14 mouse cellular contexts compared by ENCODE assay signal in the genomic region with DNA sequence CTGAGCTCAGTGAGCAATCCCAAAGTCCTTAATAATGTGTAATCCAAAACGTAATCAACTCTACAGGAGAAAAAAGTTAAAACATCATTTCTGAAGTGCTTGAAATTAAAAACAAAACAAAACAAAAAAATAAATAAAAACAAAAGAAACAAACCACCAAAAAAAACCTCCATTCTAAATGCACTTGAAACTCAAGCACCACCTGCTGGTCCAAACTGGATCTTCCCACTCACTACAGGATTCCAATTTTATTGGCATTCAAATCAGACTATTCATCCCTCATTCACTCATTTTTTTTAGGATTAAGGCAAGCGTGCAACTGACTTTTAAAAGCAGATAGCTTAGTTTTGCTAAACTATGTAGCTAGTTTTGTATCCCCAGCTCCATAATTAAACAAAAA.
DNase-seq lines count a peak whose midpoint lies in the region; ATAC-seq and TF ChIP-seq lines count a peak whose summit lies in the region.
"Had no signal": no experiment of that assay in that cellular context is flagged by ENCODE, and none has a peak within 500 bp of the region (broad histone marks: within the 10 kb centered on the region; RNA-seq: fewer than 3 reads in every experiment).

No protein-coding gene starts in this region.

- H3K4me3 ChIP-seq in forebrain, embryonic 14.5 days (ENCODE audit: low read depth, low read length) = no peak overlapping the region
- H3K4me3 ChIP-seq in forebrain, embryonic 11.5 days (ENCODE audit: low read depth, low read length) = no peak overlapping the region
- no peak overlapping the region for H3K4me3 ChIP-seq in MEL (ENCODE audit: control insufficient read depth in 1 of 2, insufficient read depth in 1 of 2, low read depth in 2 of 2, low read length in 2 of 2)
- H3K4me3 ChIP-seq in layer of hippocampus, adult 2 months = no peak overlapping the region
- H3K4me3 ChIP-seq: heart, embryonic 13.5 days; lung, embryonic 15.5 days; myocyte had no signal

- no peak overlapping the region for H3K9ac ChIP-seq in forebrain, embryonic 14.5 days (ENCODE audit: low read length)
- no peak overlapping the region for H3K9ac ChIP-seq in forebrain, embryonic 11.5 days (ENCODE audit: low read length)
- no peak overlapping the region for H3K9ac ChIP-seq in MEL (ENCODE audit: control insufficient read depth, low read depth, low read length, poor library complexity, severe bottlenecking)
- H3K9ac ChIP-seq: heart, embryonic 13.5 days; lung, embryonic 15.5 days had no signal

- peaks cover 3% of the 10 kb centered on the region for H3K4me1 ChIP-seq in forebrain, embryonic 14.5 days (ENCODE audit: control insufficient read depth, insufficient read depth, low read length)
- H3K4me1 ChIP-seq in forebrain, embryonic 11.5 days (replicated peaks; ENCODE audit: control insufficient read depth, insufficient read depth, low read length) = no peaks in the 10 kb centered on the region; the same call in 1 of the 2 replicates
- no peaks in the 10 kb centered on the region for H3K4me1 ChIP-seq in MEL (ENCODE audit: control insufficient read depth in 1 of 2, insufficient read depth in 2 of 2, low read length in 2 of 2)
- H3K4me1 ChIP-seq: heart, embryonic 13.5 days; lung, embryonic 15.5 days had no signal

- no peaks in the 10 kb centered on the region for H3K79me2 ChIP-seq in MEL (ENCODE audit: control insufficient read depth, insufficient read depth, low read length, poor library complexity)

- TF ChIP-seq EP300 in MEL (IDR thresholded peaks at IDR 0.05; ENCODE audit: low read depth in 1 of 2, low read length in 2 of 2) = no peak

- intact Hi-C loops in left cerebral cortex, postnatal 14 days (cut with DNase I) = loop anchor here (5.0 kb wide), 1 partner anchor 150 kb away; no protein-coding TSS in a partner anchor
- intact Hi-C loops in heart, postnatal 10 days (cut with DNase I) = no loop called here

- H3K36me3 ChIP-seq in forebrain, embryonic 14.5 days (ENCODE audit: control insufficient read depth, insufficient read depth, low read length) = no peaks in the 10 kb centered on the region
- no peaks in the 10 kb centered on the region for H3K36me3 ChIP-seq in forebrain, embryonic 11.5 days (ENCODE audit: control insufficient read depth, insufficient read depth, low read length)
- H3K36me3 ChIP-seq in MEL (ENCODE audit: control insufficient read depth in 1 of 2, insufficient read depth in 2 of 2, low read length in 2 of 2) = no peaks in the 10 kb centered on the region
- H3K36me3 ChIP-seq: heart, embryonic 13.5 days; lung, embryonic 15.5 days had no signal

- H3K27me3 ChIP-seq in forebrain, embryonic 14.5 days (replicated peaks; ENCODE audit: control insufficient read depth, insufficient read depth, low read length) = no peaks in the 10 kb centered on the region
- no peaks in the 10 kb centered on the region for H3K27me3 ChIP-seq in forebrain, embryonic 11.5 days (ENCODE audit: control insufficient read depth, insufficient read depth, low read length)
- H3K27me3 ChIP-seq in MEL (ENCODE audit: control insufficient read depth in 1 of 2, insufficient read depth in 2 of 2, low read length in 2 of 2) = no peaks in the 10 kb centered on the region
- H3K27me3 ChIP-seq: heart, embryonic 13.5 days; lung, embryonic 15.5 days had no signal

- peak; percentile 46 for TF ChIP-seq RAD21 in MEL (IDR thresholded peaks at IDR 0.05; ENCODE audit: low read depth, low read length)

- no peak overlapping the region for H3K4me2 ChIP-seq in forebrain, embryonic 14.5 days (ENCODE audit: low read length)
- no peak overlapping the region for H3K4me2 ChIP-seq in forebrain, embryonic 11.5 days (ENCODE audit: low read depth, low read length, severe bottlenecking)
- H3K4me2 ChIP-seq: heart, embryonic 13.5 days; lung, embryonic 15.5 days had no signal

- no peak for TF ChIP-seq POLR2A in MEL (IDR thresholded peaks at IDR 0.05; ENCODE audit: control insufficient read depth in 1 of 2, insufficient read depth in 1 of 2, low read depth in 1 of 2, low read length in 2 of 2, poor library complexity in 1 of 2)

- DNase-seq in forebrain, embryonic 14.5 days (ENCODE audit: low spot score) = peak; percentile 62
- no peak for DNase-seq in forebrain, embryonic 11.5 days (ENCODE audit: low spot score)
- peak; percentile 38 to 40 for DNase-seq in left cerebral cortex, postnatal 14 days (ENCODE audit: low spot score in 2 of 2)
- no peak for DNase-seq in left cerebral cortex, adult 11 months (ENCODE audit: low spot score)
- DNase-seq in MEL (ENCODE audit: low read depth, low spot score) = peak; percentile 7
- peak; percentile 14 to 63 for DNase-seq in layer of hippocampus, adult 2 months (ENCODE audit: low spot score in 2 of 2)
- no peak for DNase-seq in heart, postnatal 10 days
- DNase-seq: kidney, adult 18-20 months; thymus, adult 2 months had no signal

- H3K27ac ChIP-seq in forebrain, embryonic 14.5 days (ENCODE audit: low read depth, low read length) = no peak overlapping the region
- H3K27ac ChIP-seq in forebrain, embryonic 11.5 days (ENCODE audit: low read depth, low read length) = no peak overlapping the region
- H3K27ac ChIP-seq in MEL (ENCODE audit: control insufficient read depth, low read depth, low read length) = no peak overlapping the region
- peak overlapping the region; percentile 74 for H3K27ac ChIP-seq in layer of hippocampus, adult 2 months
- H3K27ac ChIP-seq: heart, embryonic 13.5 days; lung, embryonic 15.5 days had no signal

- peak; percentile 7 to 38 (median 8); a peak in 2 of 6 replicates for TF ChIP-seq CTCF in MEL (IDR thresholded peaks at IDR 0.05 in 2 of 3, conservative IDR thresholded peaks at IDR 0.05 in 1 of 3; ENCODE audit: control insufficient read depth in 1 of 3, insufficient read depth in 1 of 3, low read depth in 2 of 3, low read length in 3 of 3, poor library complexity in 1 of 3, severe bottlenecking in 1 of 3)
- peak; percentile 83 for TF ChIP-seq CTCF in layer of hippocampus, adult 2 months (conservative IDR thresholded peaks at IDR 0.05)

- WGBS in forebrain, embryonic 14.5 days = 14% methylated on average over 2 of the region's 2 CpGs
- WGBS in forebrain, embryonic 11.5 days = 19% methylated on average over 2 of the region's 2 CpGs

- no peaks in the 10 kb centered on the region for H3K9me3 ChIP-seq in forebrain, embryonic 14.5 days (replicated peaks; ENCODE audit: control insufficient read depth, low read length)
- no peaks in the 10 kb centered on the region for H3K9me3 ChIP-seq in forebrain, embryonic 11.5 days (ENCODE audit: control insufficient read depth, low read length)
- H3K9me3 ChIP-seq in MEL (replicated peaks; ENCODE audit: insufficient read depth, low read length) = no peaks in the 10 kb centered on the region
- H3K9me3 ChIP-seq: heart, embryonic 13.5 days; lung, embryonic 15.5 days had no signal

- ATAC-seq in forebrain, embryonic 14.5 days = peak; percentile 45; the same call in 1 of the 2 replicates
- no peak for ATAC-seq in forebrain, embryonic 11.5 days (replicated peaks; ENCODE audit: low FRiP score)
- no peak for ATAC-seq in activated CD4-positive, CD25-positive, alpha-beta regulatory T cell, adult 4 months
- ATAC-seq: CD4-positive, CD25-positive, alpha-beta regulatory T cell, adult 4 months had no signal

TF ChIP-seq in MEL, 35 proteins besides CTCF, POLR2A, EP300 and RAD21:
- TF ChIP-seq MAFK (IDR thresholded peaks at IDR 0.05; ENCODE audit: borderline replicate concordance, low read depth, low read length) (no peak), SMC3 (IDR thresholded peaks at IDR 0.05; ENCODE audit: low read depth, low read length) (peak; percentile 61), ZC3H11A (IDR thresholded peaks at IDR 0.05; ENCODE audit: low read depth, low read length) (peak; percentile 38; the same call in 1 of the 2 replicates), ELF1 (IDR thresholded peaks at IDR 0.05; ENCODE audit: low read depth, low read length) (no peak), KAT2A (conservative IDR thresholded peaks at IDR 0.05; ENCODE audit: low read depth, low read length) (no peak), ZNF384 (IDR thresholded peaks at IDR 0.05; ENCODE audit: low read depth, low read length) (peak; percentile 24; the same call in 1 of the 2 replicates)
TF ChIP-seq in MEL: peak in this region for 3.

Comparison
In these comparisons a context has a peak if more than half of its experiments do, and no peak if none do; other contexts are left out.
1. DNase-seq: peak in forebrain, embryonic 14.5 days (single experiment), left cerebral cortex, postnatal 14 days (2 of 2), MEL (single experiment) and layer of hippocampus, adult 2 months (2 of 2); none in forebrain, embryonic 11.5 days (single experiment), left cerebral cortex, adult 11 months (single experiment) and heart, postnatal 10 days (0 of 2).